Mouse (Mus musculus) spleen, postnatal 0 days (tissue): ENCODE results near the gene Tpbg. TPM values are rescaled to one million over a fixed set of nuclear protein-coding genes. Genes with fewer than 3 reads are reported as not detected.

Experiments used
- polyA plus RNA-seq: library from polyadenylated mRNA; unstranded; fragments of >200 nt; fragmentation: Nextera tagmentation; extraction: Ambion mirVana; gene quantifications from 2 replicates; pipeline ENCODE4 v1.2.1, GENCODE M21; 2015

Tpbg gene
- polyA plus RNA-seq = 3.9 and 5.2 TPM in 2 replicates

GRCm38 (mm10) chr9:85842351-85843011, at the start of gene Tpbg:
Tpbg (plus strand) TSS chr9:85842380.

Other genes with a start within 250 kb of the Tpbg start
- gene Ibtk, start 93.0 kb upstream of the Tpbg start, polyA plus RNA-seq = 28.3 and 28.4 TPM in 2 replicates